Comparison of ENCODE assay signal across 29 mouse cellular contexts in genomic region chr1:150360864-150361263, GRCm38 (mm10). TPM values are rescaled to one million over a fixed set of nuclear protein-coding genes. Genes with fewer than 3 reads are reported as not detected.
DNase-seq lines count a peak whose midpoint lies in the region; ATAC-seq and TF ChIP-seq lines count a peak whose summit lies in the region.
"Had no signal": no experiment of that assay in that cellular context is flagged by ENCODE, and none has a peak within 500 bp of the region (broad histone marks: within the 10 kb centered on the region; RNA-seq: fewer than 3 reads in every experiment).

No protein-coding gene starts in this region.

- H3K4me2 ChIP-seq in liver, embryonic 12.5 days = no peak overlapping the region
- H3K4me2 ChIP-seq in liver, postnatal 0 days (ENCODE audit: low read depth, low read length) = no peak overlapping the region
- H3K4me2 ChIP-seq in liver, embryonic 11.5 days = no peak overlapping the region
- no peak overlapping the region for H3K4me2 ChIP-seq in lung, postnatal 0 days (replicated peaks; ENCODE audit: low read depth, low read length)

- DNase-seq in liver, adult 2 months (ENCODE audit: extremely low read depth, low read depth, low spot score) = peak; percentile 61
- DNase-seq in liver, postnatal 0 days = no peak
- DNase-seq in liver, embryonic 11.5 days (ENCODE audit: low spot score) = no peak
- DNase-seq in lung, postnatal 0 days (ENCODE audit: low spot score) = peak; percentile 13
- DNase-seq in lung, adult 2 months = no peak
- peak; percentile 20 for DNase-seq in 416B (ENCODE audit: low read depth)
- no peak for DNase-seq in left cerebral cortex, adult 8-10 months (ENCODE audit: low spot score in 2 of 2)
- DNase-seq: adrenal gland, adult 2 months; adrenal gland, adult 8-10 months; adrenal gland, postnatal 10 days; adrenal gland, postnatal 14 days; adrenal gland, postnatal 25 days; adrenal gland, postnatal 36 days; B cell, adult 2 months; cerebellum, adult 11 months; cerebellum, adult 11-12 months; cerebellum, adult 18-20 months had no signal

- TF ChIP-seq CTCF in liver, adult 2 months (IDR thresholded peaks at IDR 0.05; ENCODE audit: low read depth, low read length) = no peak
- no peak for TF ChIP-seq CTCF in liver, postnatal 0 days (IDR thresholded peaks at IDR 0.05; ENCODE audit: low read depth)
- TF ChIP-seq CTCF in lung, postnatal 0 days (IDR thresholded peaks at IDR 0.05) = no peak
- TF ChIP-seq CTCF in lung, adult 2 months (IDR thresholded peaks at IDR 0.05; ENCODE audit: insufficient read depth, low read length) = no peak

- H3K36me3 ChIP-seq in liver, adult 2 months (ENCODE audit: control insufficient read depth, insufficient read depth, low read length) = peaks cover 20% of the 10 kb centered on the region
- H3K36me3 ChIP-seq in liver, embryonic 12.5 days = peaks cover 42% of the 10 kb centered on the region
- H3K36me3 ChIP-seq in liver, postnatal 0 days (replicated peaks; ENCODE audit: insufficient read depth, low read length) = peaks cover 15% of the 10 kb centered on the region
- peaks cover 18% of the 10 kb centered on the region for H3K36me3 ChIP-seq in liver, embryonic 11.5 days (ENCODE audit: control insufficient read depth, insufficient read depth, low read length)
- peaks cover 18% of the 10 kb centered on the region; the same call in 1 of the 2 replicates for H3K36me3 ChIP-seq in lung, postnatal 0 days (ENCODE audit: insufficient read depth, low read length)

- H3K4me3 ChIP-seq in liver, adult 2 months (ENCODE audit: insufficient read depth, low read depth, low read length) = no peak overlapping the region
- no peak overlapping the region for H3K4me3 ChIP-seq in liver, embryonic 12.5 days
- no peak overlapping the region for H3K4me3 ChIP-seq in liver, postnatal 0 days (ENCODE audit: low read depth, low read length)
- H3K4me3 ChIP-seq in liver, embryonic 11.5 days (ENCODE audit: low read depth, low read length) = no peak overlapping the region
- no peak overlapping the region for H3K4me3 ChIP-seq in lung, postnatal 0 days (ENCODE audit: low read depth, low read length)
- no peak overlapping the region for H3K4me3 ChIP-seq in lung, adult 2 months (replicated peaks; ENCODE audit: extremely low read depth, low read depth, low read length)

- H3K4me1 ChIP-seq in liver, adult 2 months (ENCODE audit: control insufficient read depth, insufficient read depth, low read length) = no peaks in the 10 kb centered on the region
- H3K4me1 ChIP-seq in liver, embryonic 12.5 days = no peaks in the 10 kb centered on the region
- no peaks in the 10 kb centered on the region for H3K4me1 ChIP-seq in liver, postnatal 0 days (ENCODE audit: insufficient read depth)
- no peaks in the 10 kb centered on the region for H3K4me1 ChIP-seq in liver, embryonic 11.5 days (replicated peaks; ENCODE audit: control insufficient read depth, insufficient read depth, low read length)
- H3K4me1 ChIP-seq in lung, postnatal 0 days (ENCODE audit: insufficient read depth, low read depth, low read length) = no peaks in the 10 kb centered on the region
- H3K4me1 ChIP-seq in lung, adult 2 months (ENCODE audit: control insufficient read depth, insufficient read depth, low read length) = no peaks in the 10 kb centered on the region

- H3K9me3 ChIP-seq in liver, embryonic 12.5 days (replicated peaks) = no peaks in the 10 kb centered on the region
- H3K9me3 ChIP-seq in liver, postnatal 0 days (ENCODE audit: low read length) = no peaks in the 10 kb centered on the region
- H3K9me3 ChIP-seq in liver, embryonic 11.5 days (ENCODE audit: control insufficient read depth, low read length) = no peaks in the 10 kb centered on the region
- H3K9me3 ChIP-seq in lung, postnatal 0 days (ENCODE audit: low read length) = no peaks in the 10 kb centered on the region
- H3K9me3 ChIP-seq: G1E had no signal

- no peaks in the 10 kb centered on the region for H3K27me3 ChIP-seq in liver, adult 2 months (ENCODE audit: control insufficient read depth, insufficient read depth, low read length)
- H3K27me3 ChIP-seq in liver, embryonic 12.5 days (replicated peaks) = no peaks in the 10 kb centered on the region
- no peaks in the 10 kb centered on the region for H3K27me3 ChIP-seq in liver, postnatal 0 days (ENCODE audit: insufficient read depth, low read length)
- no peaks in the 10 kb centered on the region for H3K27me3 ChIP-seq in liver, embryonic 11.5 days (replicated peaks; ENCODE audit: control insufficient read depth, insufficient read depth, low read length)
- H3K27me3 ChIP-seq in lung, postnatal 0 days (replicated peaks; ENCODE audit: insufficient read depth, low read length) = no peaks in the 10 kb centered on the region
- H3K27me3 ChIP-seq: CH12.LX, Patski had no signal

- no peak overlapping the region for H3K27ac ChIP-seq in liver, adult 2 months (replicated peaks; ENCODE audit: insufficient read depth, low read depth, low read length)
- H3K27ac ChIP-seq in liver, embryonic 12.5 days = no peak overlapping the region
- H3K27ac ChIP-seq in liver, postnatal 0 days (ENCODE audit: low read depth) = no peak overlapping the region
- no peak overlapping the region for H3K27ac ChIP-seq in liver, embryonic 11.5 days (ENCODE audit: low read depth, low read length)
- no peak overlapping the region for H3K27ac ChIP-seq in lung, postnatal 0 days (ENCODE audit: low read length)

- WGBS in liver, adult 2 months = 29% methylated on average over 1 of the region's 1 CpGs
- 72% methylated on average over 1 of the region's 1 CpGs for WGBS in liver, embryonic 12.5 days (ENCODE audit: insufficient replicate concordance)
- WGBS in liver, postnatal 0 days (ENCODE audit: insufficient replicate concordance) = 40% methylated on average over 1 of the region's 1 CpGs
- WGBS in liver, embryonic 11.5 days = 84% methylated on average over 1 of the region's 1 CpGs
- WGBS in lung, postnatal 0 days = 61% methylated on average over 1 of the region's 1 CpGs
- 74% methylated on average over 1 of the region's 1 CpGs for WGBS in lung, adult 2 months

- TF ChIP-seq EP300 in liver, postnatal 0 days (IDR thresholded peaks at IDR 0.05; ENCODE audit: low read depth) = no peak
- no peak for TF ChIP-seq EP300 in lung, postnatal 0 days (IDR thresholded peaks at IDR 0.05)

- TF ChIP-seq POLR2A in liver, adult 2 months (IDR thresholded peaks at IDR 0.05; ENCODE audit: extremely low read depth, insufficient read depth, low read length) = no peak
- TF ChIP-seq POLR2A in lung, adult 2 months (IDR thresholded peaks at IDR 0.05; ENCODE audit: borderline replicate concordance, extremely low read depth, low read depth, low read length) = no peak

- ATAC-seq in liver, embryonic 12.5 days = no peak
- ATAC-seq in liver, postnatal 0 days = 0 out of 2 replicates have a peak, but pooled peaks have one; percentile 57
- ATAC-seq in liver, embryonic 11.5 days (replicated peaks; ENCODE audit: low FRiP score) = no peak
- ATAC-seq in lung, postnatal 0 days = peak; percentile 40; the same call in 1 of the 2 replicates
- ATAC-seq: activated CD4-positive, CD25-positive, alpha-beta regulatory T cell, adult 4 months; CD4-positive, CD25-positive, alpha-beta regulatory T cell, adult 4 months; Patski had no signal

- H3K79me2 ChIP-seq in liver, adult 2 months (ENCODE audit: control insufficient read depth, insufficient read depth, low read length) = no peaks in the 10 kb centered on the region

- no peak overlapping the region for H3K9ac ChIP-seq in liver, adult 2 months (ENCODE audit: low read depth, low read length)
- no peak overlapping the region for H3K9ac ChIP-seq in liver, embryonic 12.5 days
- H3K9ac ChIP-seq in liver, postnatal 0 days (replicated peaks) = no peak overlapping the region
- no peak overlapping the region for H3K9ac ChIP-seq in liver, embryonic 11.5 days (ENCODE audit: low read depth, low read length)
- H3K9ac ChIP-seq in lung, postnatal 0 days (replicated peaks; ENCODE audit: low read depth) = no peak overlapping the region

RNA-seq across cellular contexts. Expression of gene Tpr, which starts 31.8 kb away (rescaled TPM):
- total RNA-seq in liver, adult 2 months (2014; rRNA removed) = 60.0 and 65.8 TPM in 2 replicates
- 20.9 and 22.7 TPM in 2 replicates for polyA plus RNA-seq in liver, adult 2 months (2012; rRNA removed)
- polyA plus RNA-seq in liver, embryonic 12.5 days (2016; fragmentation: Nextera tagmentation; extraction: Ambion mirVana) = 135 and 138 TPM in 2 replicates
- 68.2 and 69.3 TPM in 2 replicates for polyA plus RNA-seq in liver, postnatal 0 days (2015; fragmentation: Nextera tagmentation; extraction: Ambion mirVana)
- 169 and 171 TPM in 2 replicates for polyA plus RNA-seq in liver, embryonic 11.5 days (2014; fragmentation: Nextera tagmentation; extraction: Ambion mirVana)
- 124 and 140 TPM in 2 replicates for polyA plus RNA-seq in lung, postnatal 0 days (2015; fragmentation: Nextera tagmentation; extraction: Ambion mirVana)
- 38.7 and 59.8 TPM in 2 replicates for polyA plus RNA-seq in lung, adult 2 months (2012; rRNA removed)
- total RNA-seq in left cerebral cortex, adult 8-10 months (2022) = 100 to 1,000 TPM; 101 to 110 (median 105) TPM

RNA-seq across cellular contexts. Expression of gene Odr4, which starts 32.0 kb away (rescaled TPM):
- total RNA-seq in liver, adult 2 months (2014; rRNA removed) = 39.9 and 52.8 TPM in 2 replicates
- 4.0 and 4.7 TPM in 2 replicates for polyA plus RNA-seq in liver, adult 2 months (2012; rRNA removed)
- polyA plus RNA-seq in liver, embryonic 12.5 days (2016; fragmentation: Nextera tagmentation; extraction: Ambion mirVana) = 18.9 and 21.6 TPM in 2 replicates
- 16.4 and 20.4 TPM in 2 replicates for polyA plus RNA-seq in liver, postnatal 0 days (2015; fragmentation: Nextera tagmentation; extraction: Ambion mirVana)
- polyA plus RNA-seq in liver, embryonic 11.5 days (2014; fragmentation: Nextera tagmentation; extraction: Ambion mirVana) = 28.9 and 31.2 TPM in 2 replicates
- polyA plus RNA-seq in lung, postnatal 0 days (2015; fragmentation: Nextera tagmentation; extraction: Ambion mirVana) = 39.1 and 43.4 TPM in 2 replicates
- 5.7 and 6.5 TPM in 2 replicates for polyA plus RNA-seq in lung, adult 2 months (2012; rRNA removed)
- 10 to 100 TPM; 45.8 to 56.7 (median 51.6) TPM for total RNA-seq in left cerebral cortex, adult 8-10 months (2022)

RNA-seq across cellular contexts. Expression of gene Pdc, which starts 41.6 kb away (rescaled TPM):
- total RNA-seq in liver, adult 2 months (2014; rRNA removed) = not detected in 2 replicates
- not detected in 2 replicates for polyA plus RNA-seq in liver, adult 2 months (2012; rRNA removed)
- polyA plus RNA-seq in liver, embryonic 12.5 days (2016; fragmentation: Nextera tagmentation; extraction: Ambion mirVana) = not detected in 2 replicates
- polyA plus RNA-seq in liver, postnatal 0 days (2015; fragmentation: Nextera tagmentation; extraction: Ambion mirVana) = not detected in 2 replicates
- not detected in 2 replicates for polyA plus RNA-seq in liver, embryonic 11.5 days (2014; fragmentation: Nextera tagmentation; extraction: Ambion mirVana)
- not detected in 2 replicates for polyA plus RNA-seq in lung, postnatal 0 days (2015; fragmentation: Nextera tagmentation; extraction: Ambion mirVana)
- polyA plus RNA-seq in lung, adult 2 months (2012; rRNA removed) = not detected in 2 replicates
- total RNA-seq in left cerebral cortex, adult 8-10 months (2022) = not detected
- total RNA-seq: adrenal gland, adult 18-20 months; adrenal gland, adult 2 months; adrenal gland, adult 8-10 months; adrenal gland, postnatal 10 days; adrenal gland, postnatal 14 days; adrenal gland, postnatal 25 days; adrenal gland, postnatal 36 days; adrenal gland, postnatal 4 days; CH12.LX; ES-E14; MEL had no signal
- polyA plus RNA-seq: adrenal gland, adult 2 months; brain, embryonic 14.5 days; C2C12; CD4-positive, CD25-positive, alpha-beta regulatory T cell, adult 4 months; G1E; Patski had no signal

Comparison
In these comparisons a context has a peak if more than half of its experiments do, and no peak if none do; other contexts are left out.
1. DNase-seq: peak in liver, adult 2 months (single experiment), lung, postnatal 0 days (single experiment) and 416B (single experiment); none in liver, postnatal 0 days (single experiment), liver, embryonic 11.5 days (single experiment), lung, adult 2 months (single experiment) and left cerebral cortex, adult 8-10 months (0 of 2).
2. ATAC-seq: peak in liver, postnatal 0 days (single experiment) and lung, postnatal 0 days (single experiment); none in liver, embryonic 12.5 days (single experiment) and liver, embryonic 11.5 days (single experiment).